Mouse (Mus musculus): Measurements from ENCODE around the gene Hunk.

GRCm38 (mm10) chr16:90547996-90548395, 162.2 kb downstream of the Hunk start:
- TF ChIP-seq CTCF (IDR thresholded peaks at IDR 0.05; ENCODE audit: borderline replicate concordance, extremely low read depth, insufficient read depth, insufficient read length) (no peak), POLR2A (IDR thresholded peaks at IDR 0.05; ENCODE audit: borderline replicate concordance, extremely low read depth, insufficient read depth, insufficient read length, poor library complexity, severe bottlenecking) (no peak)

Measured in brain, embryonic 14.5 days (tissue).